Mouse (Mus musculus): ENCODE data around the gene Sh2b3.
A peak's percentile ranks its signal among the peaks of the same experiment; 100 is the strongest.
"Not testable (repeated sequence)": the region's sequence is repeated elsewhere in the genome, so short reads cannot be mapped to it uniquely, and the experiment has no call there.

The Sh2b3 gene

GRCm38 (mm10) chr5:121837441-121838340, at the start of gene Sh2b3:
TSS of gene Sh2b3 (minus strand) at chr5:121837646.
- DNase-seq (ENCODE audit: low read depth, low spot score) = peak; percentile 47

DNA sequence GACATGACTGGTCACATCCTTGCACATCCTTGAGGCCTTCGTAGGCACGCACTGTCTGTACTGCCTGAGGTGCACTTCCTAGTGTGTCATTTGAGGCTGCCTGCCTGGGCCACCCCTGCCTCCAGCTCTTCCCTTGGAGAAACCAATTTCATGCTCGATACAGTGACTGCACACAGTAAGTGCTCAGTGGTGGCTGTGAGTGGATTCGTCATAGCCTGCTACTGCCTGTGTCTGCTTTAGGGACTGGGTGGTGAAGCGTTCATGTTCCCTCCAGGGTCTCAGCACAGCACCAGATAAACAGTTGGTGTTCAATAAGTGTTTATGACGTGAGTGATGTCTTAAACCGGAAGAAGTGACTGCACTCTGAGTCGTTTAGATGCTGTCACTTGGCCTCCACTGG, 45.9 kb upstream of the Sh2b3 start:
- no peak for DNase-seq (ENCODE audit: low read depth, low spot score)

DNA sequence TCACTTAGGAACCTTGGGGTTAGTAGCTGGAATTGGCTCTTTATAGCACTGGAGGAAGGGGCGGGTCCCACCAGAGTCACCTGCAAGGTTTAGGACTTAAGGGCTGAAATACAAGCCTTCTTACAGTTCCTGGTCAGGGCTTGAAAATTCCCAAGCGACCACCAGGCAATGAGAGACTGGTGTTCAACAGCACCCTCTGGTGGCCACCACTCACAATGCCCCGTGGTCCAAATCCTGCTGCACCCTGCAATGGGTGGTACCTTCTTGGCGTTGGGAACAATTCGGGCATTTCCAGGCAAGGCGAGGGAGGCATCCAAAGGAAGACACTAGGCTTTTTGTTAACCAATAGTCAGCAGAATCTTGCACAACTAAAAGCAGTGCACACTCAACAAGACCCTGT, 41.8 kb upstream of the Sh2b3 start:
- peak; percentile 50 for DNase-seq (ENCODE audit: low read depth, low spot score)

DNA sequence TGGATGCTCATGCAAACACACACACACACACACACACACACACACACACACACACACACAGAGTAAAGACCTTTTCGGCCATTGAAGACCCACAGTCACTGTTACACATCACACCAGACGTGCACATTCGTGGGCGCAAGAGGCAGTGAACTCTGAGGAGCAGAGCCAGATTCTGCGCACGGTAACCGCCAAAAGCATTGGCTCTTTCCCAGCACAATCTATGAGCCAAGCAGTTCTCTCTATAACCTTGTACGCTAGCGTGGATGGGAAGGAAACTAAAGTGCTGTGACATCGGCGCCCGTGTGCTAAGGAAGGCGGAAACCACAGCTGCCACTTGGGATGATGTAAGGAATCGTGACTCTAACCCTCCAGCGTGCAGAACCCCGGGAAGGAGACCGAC, 41.3 kb upstream of the Sh2b3 start:
- no peak for DNase-seq (ENCODE audit: low read depth, low spot score)

DNA sequence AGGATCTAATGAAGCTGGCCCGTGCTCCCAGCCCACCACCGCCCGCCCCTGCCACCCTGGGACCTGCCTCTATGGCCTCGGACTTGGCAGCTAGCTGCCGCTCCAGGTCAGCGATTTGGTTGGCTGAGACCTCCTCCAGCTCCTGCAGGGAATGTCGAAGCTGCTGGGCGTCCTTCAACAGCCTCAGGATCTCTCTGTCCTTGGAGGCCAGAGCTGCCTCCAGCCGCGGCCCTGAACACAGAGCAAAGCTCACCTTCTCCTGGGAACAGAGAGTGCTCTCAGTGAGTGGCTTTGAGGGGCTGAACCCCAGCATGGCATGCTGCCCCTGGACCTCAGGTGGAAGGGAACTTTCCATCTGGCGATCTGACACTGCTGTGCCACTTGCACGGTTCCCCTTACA, 39.5 kb upstream of the Sh2b3 start:
- DNase-seq (ENCODE audit: low read depth, low spot score) = no peak

GRCm38 (mm10) chr5:121875041-121875440, 37.6 kb upstream of the Sh2b3 start:
- no peak for DNase-seq (ENCODE audit: low read depth, low spot score)

DNA sequence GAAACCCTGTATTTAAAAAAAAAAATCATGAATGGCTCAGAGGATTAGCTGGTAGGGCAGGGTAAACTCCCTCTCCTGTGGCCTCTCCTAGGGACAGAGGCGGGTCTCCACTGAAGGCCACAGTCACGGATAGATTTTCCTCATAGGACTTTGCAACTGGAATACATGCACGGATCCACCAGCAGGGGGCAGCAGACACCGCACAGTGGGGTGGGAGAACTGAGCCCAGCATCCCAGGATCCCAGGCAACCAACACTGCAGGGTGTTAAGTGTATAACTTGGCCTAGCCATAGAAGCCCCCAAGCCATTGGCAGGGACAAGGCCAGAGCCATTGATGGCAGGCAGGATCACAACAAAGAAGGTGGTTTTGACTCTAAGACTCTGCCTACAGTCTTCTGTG, 34.7 kb upstream of the Sh2b3 start:
- DNase-seq (ENCODE audit: low read depth, low spot score) = peak; percentile 88

GRCm38 (mm10) chr5:121871515-121872030, 34.1 kb upstream of the Sh2b3 start:
- no peak for DNase-seq (ENCODE audit: low read depth, low spot score)

- no peak for DNase-seq (ENCODE audit: low read depth, low spot score)
These were observed 33.4 kb upstream of the Sh2b3 start for GRCm38 (mm10) chr5:121870832-121871231.

DNA sequence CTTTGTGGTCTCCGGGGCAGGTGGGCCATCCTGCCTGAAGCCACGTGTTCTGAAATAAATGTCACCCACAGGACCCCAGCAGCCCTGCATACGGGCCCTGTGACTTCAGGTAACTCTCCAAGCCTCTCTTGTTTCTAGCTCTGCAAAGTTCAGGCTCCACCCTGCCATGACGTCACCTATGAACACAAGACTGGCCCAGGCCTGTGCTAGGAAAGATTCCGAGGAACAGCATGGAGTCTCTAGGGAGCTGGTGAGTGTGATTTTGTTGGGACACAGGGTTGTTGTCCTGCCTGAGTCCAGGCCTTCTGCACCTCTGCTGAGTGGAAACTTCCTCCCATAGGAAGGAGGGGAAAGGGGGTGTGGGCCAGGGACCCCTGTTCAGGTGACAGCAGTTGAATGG, 30.5 kb upstream of the Sh2b3 start:
- DNase-seq (ENCODE audit: low read depth, low spot score) = no peak

GRCm38 (mm10) chr5:121864330-121864729, 26.9 kb upstream of the Sh2b3 start:
- no peak for DNase-seq (ENCODE audit: low read depth, low spot score)

- DNase-seq (ENCODE audit: low read depth, low spot score) = no peak
These were observed 24.5 kb upstream of the Sh2b3 start for GRCm38 (mm10) chr5:121861964-121862363.

DNA sequence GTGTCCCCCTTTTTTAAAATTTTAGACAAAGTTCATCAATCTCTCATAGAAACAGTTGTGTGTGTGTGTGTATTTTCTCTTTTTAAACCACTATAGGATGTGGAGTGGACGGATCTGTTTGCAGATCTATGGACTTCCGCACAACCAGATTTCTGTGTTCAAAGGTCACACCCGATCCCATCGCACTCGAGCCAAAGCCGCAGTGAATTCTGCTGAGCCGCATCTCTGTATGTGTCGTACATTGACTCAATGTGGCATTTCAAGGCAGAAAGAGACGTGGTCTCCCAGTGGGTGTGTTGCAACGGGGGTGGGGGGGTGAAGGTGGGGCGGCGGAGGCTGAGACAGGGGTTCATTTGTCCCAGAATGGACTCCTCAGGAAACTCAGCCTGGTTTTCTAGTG, 21.0 kb upstream of the Sh2b3 start:
- DNase-seq (ENCODE audit: low read depth, low spot score) = no peak

DNA sequence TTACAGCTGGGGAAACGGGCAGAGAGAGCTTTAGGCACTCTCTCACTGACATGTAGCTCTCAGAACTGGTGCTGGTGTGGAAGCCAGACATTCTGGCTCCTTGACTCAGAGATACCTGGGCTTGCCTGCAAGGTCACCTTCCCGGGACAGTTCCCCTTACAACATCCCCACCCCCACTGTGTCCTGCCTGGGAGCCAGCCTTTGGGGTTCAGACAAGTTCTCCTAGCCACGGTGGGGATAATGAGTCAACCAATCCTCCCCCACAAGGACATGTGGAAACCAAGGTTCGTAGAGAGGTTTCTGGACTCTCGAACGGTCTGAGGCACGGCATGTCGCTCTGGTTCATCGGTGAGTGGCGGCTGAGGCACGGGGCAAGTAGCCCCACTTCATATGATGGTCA, 19.3 kb upstream of the Sh2b3 start:
- no peak for DNase-seq (ENCODE audit: low read depth, low spot score)

DNA sequence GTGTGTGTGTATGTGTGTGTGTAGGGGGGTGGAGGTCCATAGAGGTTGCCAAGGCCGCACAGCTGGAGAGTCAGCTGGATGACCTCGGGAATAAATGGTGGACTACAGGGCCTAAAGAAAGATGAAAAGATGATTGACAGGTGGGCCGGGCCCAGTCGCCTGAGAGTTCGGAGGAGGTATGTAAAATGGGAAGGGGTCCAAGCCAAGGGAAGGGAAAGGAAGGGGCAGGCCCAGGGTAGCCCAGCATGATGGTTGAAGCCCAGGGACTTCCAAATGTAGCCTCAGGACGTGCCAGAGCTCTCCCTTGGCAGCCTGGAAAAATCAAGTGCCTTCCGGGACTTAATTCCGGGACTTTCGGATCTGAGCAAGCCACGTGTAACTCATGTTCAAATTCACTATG, 17.3 kb upstream of the Sh2b3 start:
- DNase-seq (ENCODE audit: low read depth, low spot score) = no peak

- no peak for DNase-seq (ENCODE audit: low read depth, low spot score)
These were observed 16.1 kb upstream of the Sh2b3 start for GRCm38 (mm10) chr5:121853368-121854051.

DNA sequence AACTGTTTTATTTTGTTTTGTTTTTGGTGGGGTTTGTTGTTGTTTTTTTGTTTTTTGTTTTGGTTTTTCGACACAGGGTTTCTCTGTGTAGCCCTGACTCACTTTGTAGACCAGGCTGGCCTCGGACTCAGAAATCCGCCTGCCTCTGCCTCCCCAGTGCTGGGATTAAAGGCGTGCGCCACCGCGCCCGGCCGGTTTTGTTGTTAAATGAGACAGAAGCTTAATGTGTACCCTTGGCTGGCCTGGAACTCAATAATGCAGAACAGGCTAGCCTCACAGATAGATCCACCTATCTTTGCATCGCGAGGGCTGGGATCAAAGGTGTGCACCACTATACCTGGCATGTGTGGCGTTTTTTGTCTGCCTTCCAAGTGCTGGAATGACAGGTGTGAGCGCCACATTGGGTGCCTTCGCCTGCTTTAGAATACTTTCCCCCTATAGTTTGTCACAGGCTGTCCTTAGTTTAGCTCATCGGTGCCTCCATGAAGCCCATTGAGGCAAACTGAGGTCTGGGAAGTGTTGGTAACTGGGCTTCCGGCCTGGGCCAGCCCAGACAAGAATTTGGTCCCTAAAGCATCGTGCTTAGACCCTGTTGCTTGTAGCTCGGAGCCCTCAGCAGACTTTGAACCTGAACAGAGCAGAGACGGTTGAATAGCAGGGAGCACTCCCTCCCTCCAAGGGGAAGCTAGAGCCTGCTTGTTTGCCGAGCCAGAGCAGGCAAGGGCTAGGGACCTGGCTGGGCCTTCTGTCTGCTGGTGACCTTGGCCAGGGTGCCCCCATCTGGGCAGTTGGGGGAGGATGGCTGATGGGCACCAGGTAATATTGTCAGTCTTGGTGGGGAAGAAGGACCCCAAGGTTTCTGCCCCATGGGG, 12.3 kb upstream of the Sh2b3 start:
- no peak for DNase-seq (ENCODE audit: low read depth, low spot score)

GRCm38 (mm10) chr5:121848743-121849142, 11.3 kb upstream of the Sh2b3 start, which contains the start of gene Pheta1:
TSS of gene Pheta1 (plus strand) at chr5:121848984.
- peak; percentile 95 for DNase-seq (ENCODE audit: low read depth, low spot score)

GRCm38 (mm10) chr5:121848035-121848519, 10.6 kb upstream of the Sh2b3 start:
- DNase-seq (ENCODE audit: low read depth, low spot score) = peak; percentile 67

DNA sequence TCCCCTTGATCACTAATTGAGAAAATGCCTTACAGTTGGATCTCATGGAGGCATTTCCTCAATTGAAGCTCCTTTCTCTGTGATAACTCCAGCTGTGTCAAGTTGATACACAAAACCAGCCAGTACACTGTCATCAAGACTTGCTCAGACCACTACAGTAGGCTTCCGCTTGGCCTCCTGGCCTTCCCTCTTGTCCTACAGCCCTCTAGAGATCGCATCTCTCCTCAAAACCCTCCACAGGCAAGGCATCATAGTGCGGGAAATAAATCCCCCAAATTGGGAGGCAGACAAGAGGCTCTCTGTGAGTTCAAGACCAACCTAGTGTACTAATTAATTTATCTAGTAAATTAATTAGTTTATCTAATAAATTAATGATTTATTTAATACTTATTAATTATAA, 9.8 kb upstream of the Sh2b3 start:
- DNase-seq (ENCODE audit: low read depth, low spot score) = not testable (repeated sequence)

DNA sequence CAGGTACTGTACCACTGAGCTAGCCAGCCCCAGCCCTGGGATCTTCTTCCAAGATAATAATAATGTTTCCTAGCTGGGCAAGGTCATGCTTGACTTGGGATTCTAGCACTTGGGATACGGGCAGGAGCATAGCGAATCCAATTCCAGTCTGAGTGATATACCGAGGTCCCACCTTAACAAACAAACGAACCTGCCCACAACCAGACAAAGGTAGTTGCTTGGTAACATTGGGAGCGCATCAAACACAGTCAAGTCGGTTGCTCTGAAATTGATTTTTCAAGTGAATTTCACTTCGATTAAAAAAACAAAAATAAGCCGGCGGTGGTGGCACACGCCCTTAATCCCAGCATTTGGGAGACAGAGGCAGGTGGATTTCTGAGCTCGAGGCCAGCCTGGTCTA, 8.9 kb upstream of the Sh2b3 start:
- no peak for DNase-seq (ENCODE audit: low read depth, low spot score)

DNA sequence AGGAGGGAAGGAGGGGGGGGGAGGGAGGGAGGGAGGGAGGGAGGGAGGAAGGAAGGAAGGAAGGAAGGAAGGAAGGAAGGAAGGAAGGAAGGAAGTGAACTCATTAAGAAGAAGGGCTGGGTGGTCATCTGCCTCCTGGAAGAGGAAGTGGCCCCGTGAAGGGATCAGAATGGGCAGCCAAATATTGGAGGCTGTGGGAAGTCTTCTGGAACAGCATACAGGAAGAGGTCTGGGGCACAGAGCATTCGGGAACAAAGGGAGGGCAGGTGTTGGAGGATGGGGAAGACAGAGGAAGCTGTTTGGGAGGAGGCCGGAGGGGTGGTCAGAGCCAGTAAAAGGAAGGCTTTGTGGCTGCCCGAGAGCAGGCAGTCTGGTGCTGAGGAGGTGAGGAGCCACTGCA, 7.9 kb upstream of the Sh2b3 start:
- DNase-seq (ENCODE audit: low read depth, low spot score) = no peak
